Mouse (Mus musculus): ENCODE results near the gene Vegfa. TPM values are rescaled to one million over a fixed set of nuclear protein-coding genes. Genes with fewer than 3 reads are reported as not detected.

The Vegfa gene
- polyA plus RNA-seq, 1 experiment from 2014 or later, result 5.0 TPM

DNA sequence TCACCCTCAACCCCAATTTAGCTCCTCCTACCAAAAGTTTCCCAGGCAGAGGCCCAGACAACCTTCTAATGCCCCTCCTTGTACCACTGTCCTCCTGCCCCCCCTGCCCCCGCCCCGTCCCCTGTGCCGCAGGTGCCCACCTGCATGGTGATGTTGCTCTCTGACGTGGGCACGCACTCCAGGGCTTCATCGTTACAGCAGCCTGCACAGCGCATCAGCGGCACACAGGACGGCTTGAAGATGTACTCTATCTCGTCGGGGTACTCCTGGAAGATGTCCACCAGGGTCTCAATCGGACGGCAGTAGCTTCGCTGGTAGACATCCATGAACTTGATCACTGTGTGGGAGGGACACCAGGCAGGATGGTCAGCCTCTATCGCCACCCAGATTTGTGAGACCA is 7.0 kb downstream of the Vegfa start:
- 95% methylated on average over 15 of the region's 15 CpGs for WGBS
- Histone ChIP-seq H3K4me1 (ENCODE audit: control insufficient read depth, insufficient read depth, low read length) (peaks cover 28% of the 10 kb centered on the region), H3K4me2 (ENCODE audit: low read depth, low read length) (no peak overlapping the region), H3K36me3 (ENCODE audit: control insufficient read depth, insufficient read depth, low read length) (peaks cover 18% of the 10 kb centered on the region), H3K27me3 (ENCODE audit: control insufficient read depth, insufficient read depth, low read length) (no peaks in the 10 kb centered on the region), H3K9me3 (ENCODE audit: control insufficient read depth, low read length) (no peaks in the 10 kb centered on the region), H3K27ac (ENCODE audit: low read depth, low read length) (no peak overlapping the region), H3K4me3 (ENCODE audit: low read depth, low read length) (no peak overlapping the region), H3K9ac (replicated peaks; ENCODE audit: low read depth, low read length) (no peak overlapping the region)
- no peak for ATAC-seq (ENCODE audit: low read depth)

DNA sequence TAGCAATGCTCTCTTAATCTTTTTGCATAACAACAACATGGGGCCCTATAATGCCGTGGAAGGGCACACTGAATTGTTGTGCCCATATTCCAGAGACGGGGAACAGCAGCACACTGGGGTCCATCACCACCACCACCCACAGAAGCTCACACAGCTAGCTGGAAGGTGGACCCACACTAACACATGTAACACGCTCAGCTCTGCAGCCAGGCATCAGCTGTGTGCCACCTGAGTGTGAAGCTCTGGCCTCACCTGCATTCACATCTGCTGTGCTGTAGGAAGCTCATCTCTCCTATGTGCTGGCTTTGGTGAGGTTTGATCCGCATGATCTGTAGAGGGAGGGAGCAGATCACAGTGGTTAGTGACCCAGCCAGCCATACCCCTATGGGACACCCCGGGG is 8.0 kb downstream of the Vegfa start:
- Histone ChIP-seq H3K9me3 (ENCODE audit: control insufficient read depth, low read length) (no peaks in the 10 kb centered on the region), H3K4me2 (ENCODE audit: low read depth, low read length) (no peak overlapping the region), H3K4me1 (ENCODE audit: control insufficient read depth, insufficient read depth, low read length) (peaks cover 23% of the 10 kb centered on the region), H3K36me3 (ENCODE audit: control insufficient read depth, insufficient read depth, low read length) (peaks cover 23% of the 10 kb centered on the region), H3K27ac (ENCODE audit: low read depth, low read length) (no peak overlapping the region), H3K4me3 (ENCODE audit: low read depth, low read length) (no peak overlapping the region), H3K9ac (replicated peaks; ENCODE audit: low read depth, low read length) (no peak overlapping the region), H3K27me3 (ENCODE audit: control insufficient read depth, insufficient read depth, low read length) (no peaks in the 10 kb centered on the region)
- no peak for ATAC-seq (ENCODE audit: low read depth)
- WGBS, result 89% methylated on average over 5 of the region's 5 CpGs

DNA sequence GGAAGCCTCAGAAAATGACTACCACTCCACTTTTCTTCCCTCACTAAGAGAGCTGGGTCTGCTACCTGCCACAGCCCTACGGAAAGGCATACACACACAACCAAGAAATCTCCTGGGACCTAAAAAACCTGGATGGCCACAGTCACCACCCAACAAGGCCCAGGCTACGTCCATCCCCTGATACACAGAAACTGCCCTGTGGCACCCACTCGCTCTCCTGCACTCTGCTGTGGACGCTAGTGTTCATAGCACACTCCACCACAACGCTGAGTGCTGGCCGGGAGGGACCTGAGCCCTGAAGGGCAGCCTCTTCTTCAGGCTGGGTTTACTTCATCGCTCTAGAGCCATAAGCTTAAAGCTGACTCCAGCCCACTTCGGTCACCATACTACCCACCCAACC is 8.6 kb downstream of the Vegfa start:
- Histone ChIP-seq H3K27ac (ENCODE audit: low read depth, low read length) (no peak overlapping the region), H3K4me3 (ENCODE audit: low read depth, low read length) (no peak overlapping the region), H3K4me1 (ENCODE audit: control insufficient read depth, insufficient read depth, low read length) (peaks cover 17% of the 10 kb centered on the region), H3K27me3 (ENCODE audit: control insufficient read depth, insufficient read depth, low read length) (no peaks in the 10 kb centered on the region), H3K36me3 (ENCODE audit: control insufficient read depth, insufficient read depth, low read length) (peaks cover 28% of the 10 kb centered on the region), H3K4me2 (ENCODE audit: low read depth, low read length) (no peak overlapping the region), H3K9ac (replicated peaks; ENCODE audit: low read depth, low read length) (no peak overlapping the region), H3K9me3 (ENCODE audit: control insufficient read depth, low read length) (no peaks in the 10 kb centered on the region)
- WGBS, result 93% methylated on average over 8 of the region's 8 CpGs
- no peak for ATAC-seq (ENCODE audit: low read depth)

DNA sequence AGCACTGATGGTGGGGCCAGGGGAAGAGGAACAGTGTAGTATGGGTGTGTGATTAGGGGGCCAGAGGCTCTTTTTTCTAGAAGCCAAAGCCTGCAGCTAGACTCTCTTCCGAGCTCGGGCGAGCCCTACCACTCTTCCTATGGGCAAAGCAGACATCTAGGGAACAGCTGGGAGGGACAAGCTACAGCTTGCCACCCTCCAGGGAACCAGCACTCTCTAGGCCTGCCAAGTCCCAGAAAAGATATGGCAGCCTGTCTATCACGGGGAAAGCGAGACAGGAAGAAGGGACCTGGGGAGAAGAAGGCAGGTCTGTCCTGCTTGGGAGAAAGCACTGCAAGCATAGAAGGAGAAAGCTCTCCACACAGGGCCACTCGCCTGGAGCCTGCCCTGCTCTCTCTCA is 9.2 kb downstream of the Vegfa start:
- Histone ChIP-seq H3K36me3 (ENCODE audit: control insufficient read depth, insufficient read depth, low read length) (peaks cover 31% of the 10 kb centered on the region), H3K4me3 (ENCODE audit: low read depth, low read length) (no peak overlapping the region), H3K9ac (replicated peaks; ENCODE audit: low read depth, low read length) (no peak overlapping the region), H3K27ac (ENCODE audit: low read depth, low read length) (no peak overlapping the region), H3K4me2 (ENCODE audit: low read depth, low read length) (no peak overlapping the region), H3K27me3 (ENCODE audit: control insufficient read depth, insufficient read depth, low read length) (no peaks in the 10 kb centered on the region), H3K9me3 (ENCODE audit: control insufficient read depth, low read length) (no peaks in the 10 kb centered on the region), H3K4me1 (ENCODE audit: control insufficient read depth, insufficient read depth, low read length) (peaks cover 11% of the 10 kb centered on the region)
- WGBS, result 82% methylated on average over 6 of the region's 6 CpGs
- ATAC-seq (ENCODE audit: low read depth), result no peak

DNA sequence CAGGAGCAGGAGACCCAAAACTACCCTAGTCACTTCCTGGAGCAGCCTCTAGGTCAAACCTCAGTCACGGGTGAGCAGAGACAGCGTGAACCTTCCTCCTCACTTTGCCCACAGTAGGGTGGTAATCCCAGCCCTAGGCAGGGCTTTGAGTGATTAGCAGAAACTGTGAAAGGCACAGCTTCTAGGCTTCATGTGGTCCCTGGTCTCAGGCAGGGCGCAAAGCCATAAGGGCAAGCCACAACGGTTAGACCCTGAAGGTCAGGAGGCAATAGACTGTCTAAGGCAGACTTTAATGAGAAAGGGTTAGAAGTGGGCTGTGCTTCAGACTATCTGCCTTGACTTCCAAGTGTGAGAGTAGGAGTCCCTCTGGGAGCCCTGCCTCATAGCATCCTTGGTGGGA is 9.7 kb downstream of the Vegfa start:
- Histone ChIP-seq H3K27ac (ENCODE audit: low read depth, low read length) (no peak overlapping the region), H3K4me1 (ENCODE audit: control insufficient read depth, insufficient read depth, low read length) (peaks cover 6% of the 10 kb centered on the region), H3K36me3 (ENCODE audit: control insufficient read depth, insufficient read depth, low read length) (peaks cover 35% of the 10 kb centered on the region), H3K27me3 (ENCODE audit: control insufficient read depth, insufficient read depth, low read length) (no peaks in the 10 kb centered on the region), H3K9me3 (ENCODE audit: control insufficient read depth, low read length) (no peaks in the 10 kb centered on the region), H3K4me2 (ENCODE audit: low read depth, low read length) (no peak overlapping the region), H3K4me3 (ENCODE audit: low read depth, low read length) (no peak overlapping the region), H3K9ac (replicated peaks; ENCODE audit: low read depth, low read length) (no peak overlapping the region)
- 86% methylated on average over 4 of the region's 4 CpGs for WGBS
- ATAC-seq (ENCODE audit: low read depth), result no peak

DNA sequence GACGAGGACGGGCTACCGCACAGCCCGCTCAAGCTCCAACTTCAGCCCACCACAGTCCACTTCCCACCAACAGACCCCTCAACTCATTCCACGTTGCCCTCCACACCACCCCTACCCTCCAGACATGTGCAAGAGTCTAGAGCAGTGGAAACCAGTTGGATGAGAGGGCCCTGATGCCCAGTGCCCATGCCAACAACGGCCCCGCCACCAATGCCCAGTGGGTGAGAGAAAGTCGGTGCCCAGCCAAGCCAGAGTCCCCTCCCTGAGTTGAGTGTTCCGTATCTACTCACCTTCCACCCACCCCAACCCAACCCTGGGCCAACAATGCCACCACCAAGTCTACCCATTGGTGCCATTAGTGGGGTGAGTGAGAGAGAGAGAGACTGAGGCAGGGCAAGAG is 10.4 kb downstream of the Vegfa start:
- WGBS, result 97% methylated on average over 9 of the region's 9 CpGs
- Histone ChIP-seq H3K27ac (ENCODE audit: low read depth, low read length) (no peak overlapping the region), H3K4me2 (ENCODE audit: low read depth, low read length) (no peak overlapping the region), H3K36me3 (ENCODE audit: control insufficient read depth, insufficient read depth, low read length) (peaks cover 35% of the 10 kb centered on the region), H3K4me3 (ENCODE audit: low read depth, low read length) (no peak overlapping the region), H3K27me3 (ENCODE audit: control insufficient read depth, insufficient read depth, low read length) (no peaks in the 10 kb centered on the region), H3K9ac (replicated peaks; ENCODE audit: low read depth, low read length) (no peak overlapping the region), H3K9me3 (ENCODE audit: control insufficient read depth, low read length) (no peaks in the 10 kb centered on the region), H3K4me1 (ENCODE audit: control insufficient read depth, insufficient read depth, low read length) (no peaks in the 10 kb centered on the region)
- ATAC-seq (ENCODE audit: low read depth), result no peak

DNA sequence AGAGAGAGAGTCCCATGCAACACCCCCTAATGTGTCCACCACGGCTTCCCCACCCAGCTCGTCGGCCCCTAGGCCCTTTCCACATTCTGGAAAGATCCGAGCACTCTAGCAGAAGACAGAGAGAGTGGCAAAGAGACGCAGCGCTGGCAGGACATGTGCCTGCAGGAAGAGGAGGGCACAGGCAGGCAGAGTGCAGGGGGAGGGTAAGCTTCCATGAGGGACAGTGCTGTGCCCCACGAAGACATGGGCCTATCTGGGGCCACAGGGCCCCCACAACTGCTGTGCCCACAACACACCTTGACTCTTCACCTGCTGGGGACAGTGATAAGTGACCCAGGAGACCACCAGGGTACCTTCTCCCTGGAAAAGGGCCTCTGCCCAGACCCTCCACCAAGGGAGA is 11.0 kb downstream of the Vegfa start:
- Histone ChIP-seq H3K4me1 (ENCODE audit: control insufficient read depth, insufficient read depth, low read length) (no peaks in the 10 kb centered on the region), H3K27me3 (ENCODE audit: control insufficient read depth, insufficient read depth, low read length) (no peaks in the 10 kb centered on the region), H3K4me3 (ENCODE audit: low read depth, low read length) (no peak overlapping the region), H3K4me2 (ENCODE audit: low read depth, low read length) (no peak overlapping the region), H3K9ac (replicated peaks; ENCODE audit: low read depth, low read length) (no peak overlapping the region), H3K9me3 (ENCODE audit: control insufficient read depth, low read length) (no peaks in the 10 kb centered on the region), H3K27ac (ENCODE audit: low read depth, low read length) (no peak overlapping the region), H3K36me3 (ENCODE audit: control insufficient read depth, insufficient read depth, low read length) (peaks cover 35% of the 10 kb centered on the region)
- no peak for ATAC-seq (ENCODE audit: low read depth)
- whole genome bisulfite sequencing, result 92% methylated on average over 7 of the region's 7 CpGs

DNA sequence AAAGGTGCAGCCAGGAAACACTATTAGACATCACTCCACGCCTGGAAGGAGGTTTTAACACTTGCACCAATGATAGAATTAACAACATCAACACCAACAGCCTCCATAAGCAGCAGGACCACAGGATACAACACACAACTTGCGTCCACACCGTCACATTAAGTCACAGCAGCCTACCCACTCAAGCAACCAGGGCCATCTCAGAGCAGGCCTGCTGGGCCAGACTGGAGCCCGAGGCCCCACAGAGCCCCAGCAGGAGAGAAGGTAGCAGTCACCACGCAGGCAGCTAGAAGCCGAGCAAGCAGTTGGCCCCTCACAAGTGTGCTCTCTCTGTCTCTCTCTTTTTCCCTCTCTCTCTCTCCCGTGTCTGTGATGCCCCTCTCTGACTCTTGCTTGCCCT is 11.6 kb downstream of the Vegfa start:
- Histone ChIP-seq H3K27me3 (ENCODE audit: control insufficient read depth, insufficient read depth, low read length) (no peaks in the 10 kb centered on the region), H3K9ac (replicated peaks; ENCODE audit: low read depth, low read length) (no peak overlapping the region), H3K4me3 (ENCODE audit: low read depth, low read length) (no peak overlapping the region), H3K4me2 (ENCODE audit: low read depth, low read length) (no peak overlapping the region), H3K9me3 (ENCODE audit: control insufficient read depth, low read length) (no peaks in the 10 kb centered on the region), H3K36me3 (ENCODE audit: control insufficient read depth, insufficient read depth, low read length) (peaks cover 38% of the 10 kb centered on the region), H3K27ac (ENCODE audit: low read depth, low read length) (no peak overlapping the region), H3K4me1 (ENCODE audit: control insufficient read depth, insufficient read depth, low read length) (no peaks in the 10 kb centered on the region)
- WGBS, result 75% methylated on average over 7 of the region's 7 CpGs
- ATAC-seq (ENCODE audit: low read depth), result no peak

DNA sequence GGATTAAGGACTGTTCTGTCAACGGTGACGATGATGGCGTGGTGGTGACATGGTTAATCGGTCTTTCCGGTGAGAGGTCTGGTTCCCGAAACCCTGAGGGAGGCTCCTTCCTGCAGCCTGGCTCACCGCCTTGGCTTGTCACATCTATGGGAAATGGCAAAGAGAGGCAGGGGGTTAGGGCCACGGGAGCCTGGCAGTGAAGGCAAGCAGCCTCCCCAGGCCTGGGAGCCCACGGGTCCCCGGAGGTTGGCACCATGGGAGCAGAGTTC is 13.5 kb downstream of the Vegfa start:
- Histone ChIP-seq H3K36me3 (ENCODE audit: control insufficient read depth, insufficient read depth, low read length) (peaks cover 30% of the 10 kb centered on the region), H3K4me1 (ENCODE audit: control insufficient read depth, insufficient read depth, low read length) (no peaks in the 10 kb centered on the region), H3K9ac (replicated peaks; ENCODE audit: low read depth, low read length) (no peak overlapping the region)

More for the DNA sequence above, 13.5 kb downstream of the Vegfa start:
- H3K27me3 ChIP-seq (ENCODE audit: control insufficient read depth, insufficient read depth, low read length), result no peaks in the 10 kb centered on the region
- H3K9me3 ChIP-seq (ENCODE audit: control insufficient read depth, low read length), result no peaks in the 10 kb centered on the region
- WGBS, result 88% methylated on average over 10 of the region's 10 CpGs
- H3K4me2 ChIP-seq (ENCODE audit: low read depth, low read length), result no peak overlapping the region
- H3K4me3 ChIP-seq (ENCODE audit: low read depth, low read length), result no peak overlapping the region
- ATAC-seq (ENCODE audit: low read depth), result no peak
- H3K27ac ChIP-seq (ENCODE audit: low read depth, low read length), result no peak overlapping the region
